Mouse (Mus musculus) inflammation-experienced regulatory T-cells, adult 6 months (primary cell): ENCODE measurements at regions not wholly inside any gene's neighbourhood (a gene's known extent, or its start where the extent isn't known, plus 50 kb on each side); places are given as distances from the start of the nearest gene placed in this dataset.

Experiments
- ATAC-seq: one replicate; pipeline ENCODE4 v1.8.0; 2017

DNA sequence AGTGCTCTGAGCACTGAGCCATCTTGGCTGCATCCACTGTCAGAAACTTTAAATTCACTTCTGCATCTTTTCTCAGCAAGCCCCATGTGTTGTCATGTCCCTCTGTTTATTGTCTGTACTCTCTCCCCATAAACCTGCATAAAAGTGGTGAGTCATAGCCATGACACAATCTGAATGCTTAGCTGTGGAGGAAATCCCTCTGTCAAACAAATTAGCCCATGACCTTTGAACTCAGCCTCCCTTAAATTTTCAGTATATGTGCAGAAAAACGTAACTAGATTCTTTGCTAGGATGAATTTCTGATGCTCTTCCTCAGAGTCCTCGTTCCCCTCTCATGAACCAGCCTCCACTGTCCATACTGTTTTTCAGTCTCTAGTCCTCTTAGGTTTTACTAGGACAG is 337.4 kb upstream of the Meis1 start:
- no peak for ATAC-seq

DNA sequence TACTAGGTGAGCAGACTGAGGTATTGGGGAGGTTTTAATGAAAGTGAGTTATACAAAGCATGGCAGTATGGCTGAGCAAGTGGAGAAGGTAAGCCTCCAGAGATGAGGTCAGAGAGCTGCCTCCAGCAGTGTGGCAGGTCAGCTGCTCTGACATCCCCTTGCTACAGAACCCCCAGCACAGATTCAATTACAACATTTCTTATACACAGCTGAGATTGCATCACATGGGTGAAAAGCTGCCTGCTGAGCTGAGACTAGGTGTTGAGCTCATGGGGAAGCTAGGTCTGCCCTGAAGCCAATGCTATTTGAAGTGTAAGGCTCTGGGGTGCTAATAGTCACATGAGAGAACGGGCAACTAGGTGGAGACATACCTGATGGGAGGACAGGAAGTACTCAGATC is 350.4 kb upstream of the Meis1 start:
- no peak for ATAC-seq

DNA sequence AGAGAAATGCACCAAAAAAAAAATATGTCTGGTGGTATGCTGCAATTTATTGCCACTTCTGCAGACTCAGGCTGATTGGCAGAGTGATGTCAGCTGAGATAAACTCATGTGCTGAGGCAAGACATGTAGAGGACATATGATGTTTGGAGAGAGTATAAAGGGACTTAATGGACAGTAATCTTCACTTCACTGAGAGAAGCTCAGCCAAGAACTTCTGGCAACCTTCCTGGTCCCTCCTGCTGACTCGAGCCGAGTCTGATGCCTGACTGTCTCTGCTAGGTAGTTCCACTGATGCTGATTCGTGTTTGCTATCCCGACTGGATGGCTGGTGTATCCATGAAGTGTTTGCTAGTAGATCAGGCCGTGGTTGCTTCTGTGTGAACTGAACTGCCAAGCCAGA is 354.7 kb upstream of the Meis1 start:
- no peak for ATAC-seq

DNA sequence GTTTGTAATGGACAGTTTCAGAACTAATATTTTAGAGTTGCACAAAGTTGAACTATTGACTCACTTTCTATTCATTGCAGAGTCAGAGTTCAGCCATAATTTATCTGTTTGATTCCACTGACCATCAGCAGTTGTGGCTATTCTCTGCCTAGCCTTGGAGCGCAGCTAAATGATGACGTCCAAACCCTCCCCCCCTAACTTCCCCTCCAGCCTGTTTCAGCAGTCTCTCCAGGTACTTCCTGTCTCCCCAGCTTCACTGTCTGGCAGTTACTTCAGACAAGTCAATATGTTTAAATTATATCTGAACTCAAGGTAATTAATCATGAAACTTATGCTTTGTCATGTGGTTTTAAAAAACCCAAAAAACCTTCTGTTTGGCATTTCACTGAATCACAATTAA is 362.1 kb upstream of the Meis1 start:
- ATAC-seq: no peak

DNA sequence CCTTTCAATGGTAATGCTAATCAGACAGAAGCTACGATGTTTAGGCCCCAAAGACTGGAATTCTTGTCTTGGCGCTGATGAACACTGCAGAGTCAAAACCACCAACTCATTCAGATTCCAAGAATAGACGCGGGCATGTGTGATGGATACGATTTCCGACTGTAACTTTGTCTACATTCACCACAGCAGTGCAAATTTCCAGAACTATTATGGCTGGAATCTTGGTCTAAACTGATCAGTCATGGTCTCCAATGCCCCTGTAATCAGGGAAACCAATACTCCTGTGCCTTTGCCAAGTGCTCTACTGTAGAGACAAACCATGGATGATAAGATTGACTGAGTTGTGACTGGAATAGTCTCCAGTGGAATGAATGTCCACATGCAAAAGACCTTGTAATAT is 370.4 kb upstream of the Meis1 start:
- no peak for ATAC-seq

DNA sequence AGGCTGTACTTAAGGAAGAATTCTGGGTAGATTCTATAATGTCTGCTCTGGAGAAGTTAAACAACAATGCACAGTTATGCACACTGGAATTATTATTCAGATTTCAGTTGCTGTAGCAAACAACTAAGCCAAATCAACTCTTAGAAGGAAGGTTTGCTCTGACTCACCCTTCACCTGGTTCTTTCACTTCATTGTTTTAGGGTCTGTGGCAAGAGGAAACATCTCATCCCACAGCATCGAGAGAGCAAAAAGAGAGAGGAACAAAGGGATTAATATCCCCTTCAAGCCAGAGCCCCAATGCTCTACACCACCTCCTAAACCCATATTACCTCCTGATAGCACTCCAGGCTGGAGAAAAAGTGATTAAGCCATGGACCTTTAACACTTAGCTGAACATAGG is 373.4 kb upstream of the Meis1 start:
- ATAC-seq: no peak

DNA sequence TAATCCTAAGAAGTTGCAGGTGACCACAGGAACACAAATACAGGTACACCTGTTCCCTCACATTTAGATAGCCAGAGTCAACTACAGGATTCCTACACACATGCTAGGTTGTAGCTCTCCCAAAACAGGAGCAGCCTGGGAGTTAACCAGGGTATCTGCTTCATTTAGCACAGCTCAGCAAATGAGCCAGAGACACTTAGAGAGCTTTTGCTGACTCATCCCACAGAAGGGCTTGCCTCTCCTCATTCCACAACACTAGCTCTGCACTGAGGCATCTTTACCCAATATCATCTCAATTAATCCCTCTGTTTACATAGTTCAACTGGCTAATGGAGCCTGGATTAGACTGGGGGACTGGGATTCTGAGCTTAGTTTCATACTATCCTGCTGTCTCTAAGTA is 375.6 kb upstream of the Meis1 start:
- ATAC-seq: no peak

DNA sequence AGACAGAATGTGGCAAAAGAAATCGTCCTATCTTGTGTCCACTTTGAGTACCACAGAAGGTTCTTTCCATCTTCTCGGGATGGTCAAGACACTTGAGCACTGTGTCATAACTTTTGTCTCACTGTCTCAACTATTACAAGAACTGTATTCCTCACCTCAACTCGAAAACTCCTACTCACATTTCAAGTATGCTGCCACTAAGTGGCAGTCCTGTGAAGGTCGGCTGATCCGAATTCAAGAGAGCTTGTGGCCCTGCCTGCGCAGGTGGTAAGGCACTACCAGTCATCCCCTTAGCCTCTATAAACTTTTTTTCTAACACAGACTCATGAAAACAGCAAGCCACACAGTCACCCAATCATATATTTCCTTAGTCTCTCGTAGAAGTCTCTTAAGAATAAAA is 381.6 kb upstream of the Meis1 start:
- no peak for ATAC-seq

DNA sequence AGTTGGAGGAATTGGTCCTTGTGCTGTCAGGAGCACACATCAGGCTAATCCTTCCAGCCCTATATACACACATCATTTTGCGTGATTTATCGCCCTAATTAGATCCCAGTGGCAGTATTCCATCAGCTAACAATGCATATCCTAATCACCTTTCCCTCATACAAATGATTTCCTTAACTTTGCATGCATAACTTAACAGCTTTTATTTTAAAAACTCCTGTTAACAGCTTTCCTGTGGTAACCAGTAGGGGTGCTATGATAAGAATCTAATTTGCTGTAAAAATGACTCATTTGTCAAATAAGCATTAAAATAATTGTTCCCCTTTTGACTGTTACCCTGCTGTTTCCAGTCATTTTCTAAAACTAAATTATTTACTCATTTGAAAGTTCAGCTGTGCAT is 401.4 kb upstream of the Meis1 start:
- no peak for ATAC-seq

DNA sequence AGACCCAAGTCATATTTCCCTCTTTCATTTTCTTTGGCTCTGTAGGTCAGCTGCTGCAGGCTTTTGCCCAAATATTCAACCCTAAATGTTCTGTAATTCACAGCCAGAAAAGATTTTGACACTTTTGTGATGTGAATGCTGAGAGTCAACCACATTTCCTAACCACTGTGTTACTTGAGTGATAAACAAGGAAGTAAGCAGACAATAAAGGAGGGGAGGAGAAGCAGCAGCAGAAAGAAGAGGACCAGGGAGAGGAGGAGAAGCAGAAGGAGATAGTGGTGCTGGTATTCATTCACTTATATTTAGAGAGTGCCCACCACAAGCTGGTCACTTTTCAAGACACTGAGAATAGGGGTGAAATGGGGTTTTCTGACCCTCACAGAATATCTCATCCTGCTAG is 404.5 kb upstream of the Meis1 start:
- no peak for ATAC-seq

DNA sequence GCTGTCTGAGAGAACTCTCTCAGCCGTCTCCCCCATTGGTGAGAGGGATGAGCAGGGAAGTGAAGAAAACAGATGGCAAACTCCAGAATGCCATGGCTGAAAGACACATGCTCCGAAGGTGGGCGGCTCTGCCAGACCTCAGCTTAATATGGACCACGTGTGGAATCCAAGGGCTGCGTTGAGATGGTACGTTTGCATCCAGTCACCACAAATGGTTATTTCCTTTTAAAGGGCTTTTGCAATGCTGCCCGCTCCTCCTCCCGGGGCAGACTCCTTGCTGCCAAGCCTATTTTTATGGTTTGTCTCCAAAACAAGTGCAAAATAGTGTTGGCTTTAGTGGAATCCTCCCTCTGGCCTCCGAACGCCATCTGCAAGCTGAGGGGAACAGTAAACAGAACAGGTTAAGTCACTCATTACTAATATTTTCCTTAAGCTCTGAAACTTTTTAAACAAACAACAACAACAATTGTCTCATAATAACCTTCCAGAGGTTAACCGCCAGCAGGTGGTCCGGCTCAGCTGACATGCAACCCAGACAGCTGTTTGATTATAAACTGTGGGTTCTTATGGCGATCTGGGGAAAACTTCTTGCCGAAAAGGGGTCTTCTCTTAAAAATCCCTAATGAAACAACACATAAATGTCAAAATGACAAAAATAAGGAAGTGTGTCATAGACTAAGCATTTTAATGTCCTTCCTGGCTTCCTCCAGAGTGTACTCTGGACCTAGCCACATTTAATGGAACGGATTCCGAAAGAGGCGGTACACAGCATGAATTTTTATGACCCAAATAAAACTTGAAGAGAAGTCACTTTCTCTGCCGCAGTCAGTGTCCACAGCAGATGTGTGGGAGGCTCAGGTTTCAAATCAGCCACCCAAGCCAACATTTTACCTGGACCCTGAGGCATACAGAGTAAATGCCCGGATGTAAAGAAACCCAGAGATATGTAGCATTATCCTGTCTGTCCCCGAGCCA is 405.3 kb upstream of the Meis1 start:
- no peak for ATAC-seq

DNA sequence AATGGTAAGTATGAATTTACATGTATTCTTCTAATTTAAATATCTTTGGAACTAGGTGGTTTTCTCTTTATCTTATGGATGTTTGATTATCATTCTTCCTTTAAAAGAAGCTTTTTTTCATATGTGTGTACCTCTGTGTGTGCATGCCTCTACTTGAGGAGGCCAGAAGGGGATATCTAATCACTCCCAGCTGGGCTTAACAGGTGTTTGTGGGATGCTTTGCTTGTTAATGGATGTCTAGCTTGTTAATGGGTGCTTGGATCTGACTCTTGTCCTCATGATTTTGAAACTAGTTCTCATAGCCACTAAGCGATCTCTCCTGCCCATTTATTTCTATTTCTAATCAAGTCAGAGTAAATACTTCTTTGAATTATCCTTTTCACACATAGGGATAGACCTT is 408.8 kb upstream of the Meis1 start:
- no peak for ATAC-seq

DNA sequence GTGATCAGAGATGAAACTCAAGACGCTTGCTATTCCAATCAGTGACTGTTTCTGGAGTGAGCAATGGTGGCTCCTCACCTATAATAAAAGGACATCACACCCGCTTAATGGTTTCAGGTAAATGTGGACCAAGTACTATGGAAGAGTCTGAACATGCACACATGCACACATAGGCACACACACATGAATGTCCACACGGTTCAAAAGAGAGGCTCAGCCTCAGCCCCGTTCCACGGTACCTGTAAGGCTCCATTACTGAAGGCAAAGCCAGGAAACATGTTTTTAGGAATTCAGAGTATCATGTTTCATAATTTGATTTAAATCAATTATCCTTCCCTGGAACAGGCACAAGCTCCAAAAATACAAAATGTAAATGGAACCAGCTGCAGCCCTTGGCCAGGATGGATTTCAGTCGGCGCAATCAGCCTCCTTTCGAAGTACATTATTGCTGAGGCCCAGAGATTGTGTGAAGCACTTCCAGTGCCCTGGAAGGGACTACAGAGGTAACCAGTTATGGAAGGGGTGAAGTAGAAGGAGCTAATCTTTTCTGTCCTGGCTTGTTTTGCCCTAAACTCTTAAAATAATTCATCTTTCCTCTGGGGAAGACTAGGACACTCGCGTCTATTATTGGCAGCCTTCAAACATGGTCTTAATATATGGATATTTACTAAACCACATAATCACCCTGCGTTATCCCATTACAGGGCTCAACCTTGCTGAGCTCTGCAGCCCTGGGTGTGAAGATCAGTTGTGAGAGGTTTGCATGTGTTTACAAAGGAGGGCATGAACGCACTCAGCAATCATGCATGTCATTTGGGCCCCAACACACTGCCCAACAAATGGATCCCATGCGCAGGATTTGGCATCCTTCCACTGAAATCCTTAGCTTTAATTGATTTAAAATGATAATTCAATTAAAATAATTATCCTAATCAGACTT is 415.2 kb upstream of the Meis1 start:
- ATAC-seq: no peak

DNA sequence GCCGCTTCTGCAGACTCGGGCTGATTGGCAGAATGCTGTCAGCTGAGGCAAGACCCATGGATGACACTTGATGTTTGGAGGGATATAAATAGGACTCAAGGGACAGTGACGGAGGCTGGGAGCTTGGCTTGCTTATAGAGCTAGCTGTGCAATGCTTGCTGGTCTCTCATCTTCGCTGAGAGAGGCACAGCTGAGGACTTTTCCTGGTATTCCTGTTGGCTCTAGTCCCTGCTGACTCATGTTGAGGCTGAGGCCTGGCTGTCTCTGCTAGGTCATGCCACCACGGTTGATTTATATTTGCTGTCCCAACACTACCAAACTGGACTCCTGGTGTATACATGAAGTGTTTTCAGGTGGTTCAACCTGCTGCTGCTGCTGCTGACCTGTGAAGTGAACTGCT is 419.6 kb upstream of the Meis1 start:
- ATAC-seq: no peak

DNA sequence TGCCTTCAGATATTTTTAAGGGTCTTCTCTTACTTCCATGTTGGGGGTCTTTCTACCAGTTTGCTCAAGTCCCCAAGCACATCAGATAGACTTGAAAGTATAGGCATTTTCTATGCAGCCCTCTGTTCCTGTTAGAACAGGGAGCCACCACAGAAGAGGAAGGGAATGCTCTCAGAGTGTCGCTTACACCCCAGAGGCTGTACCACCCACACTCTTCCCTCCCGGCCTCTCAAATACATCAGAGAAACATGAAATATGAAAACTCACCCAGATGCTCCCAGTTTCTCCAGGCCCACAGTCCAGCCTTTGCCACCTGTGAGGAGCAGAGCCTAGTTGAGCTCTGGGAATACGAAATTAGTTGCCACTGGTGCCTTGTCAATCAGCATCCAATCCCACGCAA is 423.2 kb upstream of the Meis1 start:
- no peak for ATAC-seq

DNA sequence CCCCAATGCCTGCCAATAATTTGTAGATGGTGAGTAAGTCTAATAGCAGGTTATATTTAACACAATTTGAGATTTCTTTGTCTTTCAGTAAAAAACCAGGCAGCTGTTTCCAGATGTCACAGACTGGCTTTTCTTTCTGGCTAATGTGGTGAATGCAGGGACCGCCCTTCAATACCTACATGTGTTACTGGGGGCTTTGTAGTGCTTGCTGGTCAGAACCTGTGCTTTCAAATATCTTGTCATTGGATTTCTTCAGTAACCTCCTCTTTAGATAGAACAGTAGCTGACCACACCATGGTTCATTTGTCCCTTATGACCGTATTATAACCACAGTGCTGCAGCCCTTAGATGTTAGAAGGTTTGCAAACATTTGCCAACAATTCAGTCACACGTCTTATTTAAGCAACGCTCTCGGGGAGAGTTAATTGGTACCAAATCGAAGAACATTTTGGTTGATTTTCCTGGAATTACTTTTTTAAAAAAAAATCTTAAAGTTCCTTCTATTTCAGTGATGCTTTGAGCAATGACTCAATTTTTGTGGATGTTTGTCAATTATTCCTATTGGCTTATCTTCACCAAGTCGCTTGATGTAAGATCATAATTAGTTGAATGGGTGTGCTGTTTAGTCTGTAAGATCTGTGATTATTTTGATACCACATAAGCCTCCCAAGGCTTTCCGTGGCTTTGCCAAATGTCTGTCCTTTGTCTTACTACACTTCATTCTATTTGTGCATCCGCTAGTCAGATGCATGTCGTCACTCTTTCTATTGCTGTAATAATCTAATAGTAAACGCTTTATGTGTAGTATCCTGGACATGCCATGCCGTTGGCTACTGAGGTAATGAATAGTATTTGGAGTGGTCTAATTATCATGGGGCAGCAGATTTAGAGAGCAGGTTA is 436.9 kb upstream of the Meis1 start:
- no peak for ATAC-seq

DNA sequence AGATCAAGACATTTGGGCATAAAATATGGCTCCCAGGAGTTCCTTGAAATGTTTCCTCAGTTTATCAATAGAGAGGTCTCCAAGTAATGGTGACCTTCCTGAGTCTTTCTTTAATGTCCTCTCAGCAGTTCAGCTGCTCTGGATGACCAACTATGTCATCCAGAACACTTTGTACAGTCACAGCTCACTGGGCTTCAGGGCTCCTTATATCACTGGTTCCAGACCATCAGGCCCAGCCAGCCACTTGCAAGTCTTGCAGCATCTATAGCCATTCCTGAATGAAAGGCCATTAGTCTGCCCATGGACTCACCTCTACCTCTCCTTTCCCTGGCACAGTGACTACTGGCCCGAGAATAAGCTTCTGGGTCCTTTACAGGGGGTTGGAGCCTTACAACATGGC is 437.8 kb upstream of the Meis1 start:
- no peak for ATAC-seq

DNA sequence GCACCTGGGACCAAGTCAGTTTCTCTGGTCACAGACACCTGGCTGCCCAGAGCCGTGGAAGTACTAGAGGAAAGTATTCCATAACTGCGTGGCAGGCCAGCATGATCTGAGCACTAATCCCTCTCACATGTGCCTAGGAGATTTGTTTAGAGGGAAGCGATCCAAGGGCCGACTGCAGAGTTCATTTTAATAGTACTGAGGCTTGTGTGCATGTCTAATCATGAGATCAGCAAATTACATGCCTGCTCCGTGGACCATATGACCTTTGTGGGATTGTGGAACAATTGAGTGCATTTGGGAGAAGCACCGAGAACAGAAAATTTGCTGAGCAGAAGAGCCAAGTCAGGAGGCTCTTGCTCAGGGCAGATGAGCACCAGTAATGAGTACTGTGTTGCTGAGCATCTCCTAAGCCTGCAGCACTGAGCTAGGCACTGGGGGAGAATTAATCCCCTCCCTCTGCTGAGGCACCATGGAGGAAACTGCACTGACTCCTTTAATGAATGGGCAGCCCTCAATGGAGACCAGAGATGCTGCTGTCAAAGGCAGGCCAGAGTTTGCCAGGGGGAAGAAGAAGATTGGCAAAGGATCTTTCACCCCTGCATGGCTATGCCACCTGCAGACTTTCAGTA is 445.1 kb upstream of the Meis1 start:
- no peak for ATAC-seq

DNA sequence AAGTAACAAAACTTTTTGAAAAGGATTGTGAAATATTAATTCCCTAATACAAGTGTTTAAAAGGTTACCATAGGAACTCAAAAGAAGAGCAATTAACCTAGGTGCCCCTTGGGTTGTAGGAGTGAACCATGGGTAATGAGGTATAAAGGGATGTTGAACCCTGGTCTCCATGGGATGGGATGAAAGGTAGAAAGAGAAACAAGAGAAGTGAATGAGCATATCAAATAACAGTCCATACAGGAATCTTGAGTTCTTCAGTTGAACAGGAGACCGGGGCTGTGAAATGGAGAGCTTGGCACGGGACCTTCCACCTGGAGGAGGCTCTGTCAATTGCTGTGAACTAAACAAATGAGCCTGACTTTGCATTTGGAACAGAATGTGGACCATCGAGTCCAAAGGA is 449.6 kb upstream of the Meis1 start:
- no peak for ATAC-seq

DNA sequence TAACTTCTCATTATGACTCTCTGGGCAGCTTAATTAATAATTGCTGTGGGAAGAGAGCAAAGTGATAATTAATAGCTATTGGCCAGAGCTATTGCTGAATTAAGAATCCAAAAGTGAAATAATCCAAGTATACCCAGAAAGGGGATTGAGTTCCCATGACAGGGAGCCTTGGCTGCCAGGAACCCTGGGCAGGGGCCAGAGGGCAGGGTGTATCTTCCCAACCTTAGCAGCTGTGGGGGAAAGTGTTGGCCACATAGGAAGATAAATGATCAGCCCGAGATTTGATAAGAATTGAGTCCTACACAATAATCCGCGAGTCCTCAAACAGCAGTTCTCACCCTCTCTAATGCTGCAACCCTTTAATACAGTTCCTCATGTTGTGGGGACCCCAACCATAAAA is 450.0 kb upstream of the Meis1 start:
- ATAC-seq: no peak

DNA sequence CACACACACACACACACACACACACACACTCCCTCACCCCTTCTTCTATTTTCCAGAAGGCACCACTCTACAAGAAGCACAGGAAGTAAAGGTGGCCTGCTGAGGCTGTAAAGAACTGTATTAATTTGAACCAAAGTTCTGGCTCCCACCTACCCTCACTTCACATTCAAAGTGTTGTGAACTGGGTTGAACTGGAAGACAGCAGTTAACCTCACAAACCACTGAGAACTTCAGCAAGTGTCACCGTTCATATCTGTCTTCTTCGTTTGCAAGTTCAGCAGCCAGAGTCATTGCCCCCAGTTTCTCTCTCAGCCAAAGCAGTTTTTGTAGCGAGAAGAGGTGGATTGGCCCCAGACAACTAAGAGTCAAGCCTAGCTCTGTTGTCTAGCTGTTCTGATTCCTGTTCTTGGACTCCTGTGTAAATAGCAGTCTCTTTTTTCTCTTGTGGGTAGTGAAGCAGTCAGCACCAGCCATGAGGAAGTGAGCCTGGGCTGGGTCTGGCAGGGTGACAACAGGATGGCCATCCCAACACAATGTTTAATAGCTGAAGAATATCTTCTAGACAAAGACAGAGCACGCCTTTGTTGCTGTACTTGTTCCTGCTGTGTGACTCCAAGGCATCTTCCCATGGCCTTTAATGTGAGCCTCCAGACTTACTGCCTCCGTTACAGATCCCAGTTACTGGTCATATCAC is 452.0 kb upstream of the Meis1 start:
- ATAC-seq: no peak
